Mouse (Mus musculus) stomach, embryonic 16.5 days (tissue): ENCODE results near the gene Tmprss15. TPM values are rescaled to one million over a fixed set of nuclear protein-coding genes. Genes with fewer than 3 reads are reported as not detected.

ENCODE experiments used
- ATAC-seq: fragments of 200-750 bp; cut with Nextera tagmentation; 2 replicates; pipeline ENCODE4 v1.8.0; 2017; ENCODE audit warnings: moderate number of reproducible peaks, moderate TSS enrichment; ENCODE audit not compliant: insufficient read depth, low FRiP score
- H3K27ac ChIP-seq: fragments of 300-500 bp; sonication (generic); 2 replicates; pipeline ENCODE4 v1.5.1; 2014; ENCODE audit warnings: low read length
- H3K27me3 ChIP-seq: fragments of 300-500 bp; sonication (generic); 2 replicates; pipeline ENCODE4 v1.6.1; 2014; ENCODE audit warnings: low read length, control low read depth, mixed read lengths; ENCODE audit not compliant: control insufficient read depth, insufficient read depth
- H3K36me3 ChIP-seq: fragments of 300-500 bp; sonication (generic); 2 replicates; pipeline ENCODE4 v1.6.1; 2014; ENCODE audit warnings: low read length; ENCODE audit not compliant: control insufficient read depth, insufficient read depth
- H3K4me1 ChIP-seq: fragments of 300-500 bp; sonication (generic); 2 replicates; pipeline ENCODE4 v1.6.1; 2014; ENCODE audit warnings: low read length, control low read depth, mixed read lengths; ENCODE audit not compliant: control insufficient read depth, insufficient read depth
- H3K4me2 ChIP-seq: fragments of 300-500 bp; sonication (generic); 2 replicates; pipeline ENCODE4 v1.6.1; 2014; ENCODE audit warnings: low read depth, low read length, mixed read lengths
- H3K4me3 ChIP-seq: fragments of 300-500 bp; sonication (generic); replicated peaks from 2 replicates; pipeline ENCODE4 v1.5.1; 2014; ENCODE audit warnings: mild to moderate bottlenecking, low read length
- H3K9ac ChIP-seq: fragments of 300-500 bp; sonication (generic); 2 replicates; pipeline ENCODE4 v1.6.1; 2014; ENCODE audit warnings: low read length
- H3K9me3 ChIP-seq: fragments of 300-500 bp; sonication (generic); replicated peaks from 2 replicates; pipeline ENCODE4 v1.6.1; 2016; ENCODE audit warnings: low read length, control low read depth; ENCODE audit not compliant: control insufficient read depth
- WGBS: fragments of 180-500 bp; shearing (Covaris S2); extraction: QIAGEN DNeasy Blood & Tissue Kit; methylation state at CpG from one replicate; pipeline ENCODE4 v1.1.7; 2014; 5-methylcytosine and 5-hydroxymethylcytosine counted together
- polyA plus RNA-seq: library from polyadenylated mRNA; unstranded; fragments of >200 nt; fragmentation: Nextera tagmentation; extraction: Ambion mirVana; gene quantifications from 2 replicates; pipeline ENCODE4 v1.2.1, GENCODE M21; 2015

Gene Tmprss15
- polyA plus RNA-seq: 0.05 and 0.09 TPM in 2 replicates

DNA sequence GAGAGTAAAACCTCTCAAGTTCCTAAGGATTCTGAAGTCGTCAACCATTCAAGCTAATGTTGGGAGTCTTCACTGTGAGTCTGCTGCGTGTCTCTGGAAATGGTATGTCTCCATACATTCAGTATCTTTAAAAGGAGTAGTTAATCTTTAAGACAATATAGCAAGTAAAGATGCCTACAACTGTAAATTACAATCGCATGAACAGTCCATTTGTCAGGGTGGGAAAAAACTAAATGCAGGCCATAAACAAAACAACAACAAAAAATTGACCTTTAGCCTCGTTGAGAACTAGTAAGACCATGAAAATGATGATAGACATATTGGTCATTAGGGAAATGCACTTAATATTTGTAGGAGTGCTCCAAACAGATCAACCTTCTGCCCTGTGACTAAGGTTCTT, at the start of gene Tmprss15:
Gene Tmprss15 (minus strand): TSS at position 101 of the 400 bp plus-strand sequence.
- Histone ChIP-seq H3K4me1 (no peaks in the 10 kb centered on the region), H3K27me3 (no peaks in the 10 kb centered on the region), H3K36me3 (no peaks in the 10 kb centered on the region), H3K4me3 (no peak within 1 kb of the TSS), H3K27ac (no peak within 1 kb of the TSS), H3K9me3 (no peaks in the 10 kb centered on the region), H3K9ac (no peak within 1 kb of the TSS), H3K4me2 (no peak within 1 kb of the TSS)
- no peak for ATAC-seq
- 76% methylated on average over 4 of the region's 4 CpGs for WGBS

DNA sequence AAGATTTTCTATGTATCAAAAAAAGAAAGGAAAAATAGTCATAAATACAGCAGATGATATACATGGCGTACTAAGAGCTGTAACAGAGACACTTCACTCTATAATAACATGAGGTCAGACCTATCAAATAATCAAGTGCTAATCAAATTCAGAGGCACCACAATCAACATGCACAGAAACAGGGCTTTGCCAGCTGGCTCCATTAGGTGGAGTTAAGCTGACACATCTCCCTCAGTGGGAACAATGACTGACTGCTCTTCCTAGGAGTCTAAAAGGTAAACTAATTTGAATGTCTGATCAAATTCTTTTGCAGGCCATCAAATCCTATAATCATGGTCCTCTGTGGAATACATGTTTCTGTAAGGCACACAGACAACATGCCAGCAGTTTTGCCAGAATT, 24.0 kb upstream of the Tmprss15 start:
- H3K36me3 ChIP-seq: no peaks in the 10 kb centered on the region
- ATAC-seq: no peak
- H3K4me2 ChIP-seq: no peak overlapping the region
- H3K27me3 ChIP-seq: no peaks in the 10 kb centered on the region
- no peak overlapping the region for H3K27ac ChIP-seq
- no peak overlapping the region for H3K4me3 ChIP-seq
- H3K9me3 ChIP-seq: no peaks in the 10 kb centered on the region
- WGBS: 73% methylated on average over 1 of the region's 1 CpGs
- no peak overlapping the region for H3K9ac ChIP-seq
- no peaks in the 10 kb centered on the region for H3K4me1 ChIP-seq

DNA sequence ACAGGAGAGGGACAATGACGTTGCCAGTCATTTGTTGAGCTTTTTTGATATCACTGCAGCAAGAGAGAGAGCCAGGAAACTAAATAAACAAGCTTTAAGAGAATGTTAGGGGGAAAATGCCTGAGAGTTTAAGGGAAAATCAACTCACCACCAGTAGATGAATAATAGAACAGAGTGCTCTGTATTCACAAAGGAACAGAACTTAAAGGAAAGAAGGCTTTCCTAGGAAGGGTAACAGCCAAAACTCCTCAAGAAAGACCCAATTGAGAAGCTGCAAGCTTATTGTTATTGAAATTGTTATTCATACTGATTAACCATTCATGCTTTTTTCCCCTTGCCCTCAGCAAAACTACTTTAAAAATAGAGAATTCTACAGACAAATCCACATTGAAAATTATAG, 18.6 kb upstream of the Tmprss15 start:
- no peaks in the 10 kb centered on the region for H3K36me3 ChIP-seq
- no peak overlapping the region for H3K4me3 ChIP-seq
- 11% methylated on average over 1 of the region's 1 CpGs for WGBS
- no peaks in the 10 kb centered on the region for H3K9me3 ChIP-seq
- H3K9ac ChIP-seq: no peak overlapping the region
- no peaks in the 10 kb centered on the region for H3K27me3 ChIP-seq
- H3K4me1 ChIP-seq: no peaks in the 10 kb centered on the region
- H3K4me2 ChIP-seq: no peak overlapping the region
- no peak for ATAC-seq
- no peak overlapping the region for H3K27ac ChIP-seq

DNA sequence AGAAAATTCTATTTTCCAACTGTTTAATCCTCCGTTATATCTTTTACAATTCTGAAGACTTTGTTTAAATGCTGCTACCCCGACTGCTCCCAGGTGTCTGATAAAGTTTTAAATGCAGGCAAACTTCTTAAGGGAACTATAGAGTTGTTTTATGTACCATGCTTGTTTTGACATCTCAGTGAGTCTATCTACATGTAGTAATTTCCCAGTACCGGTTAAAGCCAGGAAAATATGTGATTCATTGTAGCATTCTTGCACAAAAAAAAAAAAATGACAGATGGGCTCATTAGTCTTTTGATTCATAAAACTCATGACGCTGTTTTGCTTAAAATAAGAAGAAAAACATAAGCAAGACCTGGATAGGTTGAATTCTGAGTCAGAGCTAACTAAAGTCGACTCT, 18.1 kb upstream of the Tmprss15 start:
- Histone ChIP-seq H3K4me3 (no peak overlapping the region), H3K4me2 (no peak overlapping the region), H3K36me3 (no peaks in the 10 kb centered on the region), H3K27ac (no peak overlapping the region), H3K9me3 (no peaks in the 10 kb centered on the region), H3K4me1 (no peaks in the 10 kb centered on the region), H3K27me3 (no peaks in the 10 kb centered on the region), H3K9ac (no peak overlapping the region)
- ATAC-seq: no peak
- 60% methylated on average over 5 of the region's 5 CpGs for WGBS

DNA sequence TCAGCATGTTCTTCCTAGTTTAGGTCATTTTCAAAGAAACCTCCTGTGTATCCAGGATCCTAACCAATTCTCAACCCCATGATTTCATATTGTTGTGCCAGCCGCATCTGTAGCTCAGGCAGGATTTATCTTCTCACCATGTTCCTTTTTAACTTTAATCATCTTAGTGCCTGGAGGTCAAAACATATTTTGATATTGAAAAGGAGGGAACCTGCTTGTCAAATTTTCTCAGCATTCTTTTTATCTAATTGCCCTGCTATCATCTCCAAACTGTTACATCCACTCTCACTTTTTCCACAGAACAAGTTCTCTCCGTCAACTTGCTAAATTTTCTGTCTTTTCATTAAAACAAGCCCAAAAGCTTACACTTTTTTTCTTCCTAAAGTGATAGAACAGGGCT, 9.4 kb upstream of the Tmprss15 start:
- WGBS: 88% methylated on average over 2 of the region's 2 CpGs
- no peak overlapping the region for H3K4me3 ChIP-seq
- no peak overlapping the region for H3K9ac ChIP-seq
- H3K4me1 ChIP-seq: no peaks in the 10 kb centered on the region
- no peak overlapping the region for H3K27ac ChIP-seq
- ATAC-seq: no peak
- no peak overlapping the region for H3K4me2 ChIP-seq
- H3K36me3 ChIP-seq: no peaks in the 10 kb centered on the region
- no peaks in the 10 kb centered on the region for H3K27me3 ChIP-seq
- no peaks in the 10 kb centered on the region for H3K9me3 ChIP-seq

DNA sequence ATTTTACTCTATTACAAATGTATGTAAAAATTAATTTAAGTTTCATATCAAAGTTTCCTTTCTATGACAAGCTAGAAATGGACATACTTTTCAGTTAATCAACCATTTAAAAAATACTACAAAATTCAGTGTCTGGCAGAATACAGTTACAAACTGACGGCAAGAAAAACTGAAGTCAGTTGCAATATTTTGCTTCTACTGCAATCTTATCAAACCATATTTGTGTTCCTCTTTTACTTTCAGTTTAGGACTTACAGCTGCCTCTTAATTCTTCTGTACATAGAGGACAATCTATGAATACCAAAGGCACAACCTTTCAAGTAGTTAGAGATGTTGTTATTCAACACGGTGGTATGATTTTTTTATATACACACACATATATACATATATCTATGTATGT, 7.4 kb upstream of the Tmprss15 start:
- no peaks in the 10 kb centered on the region for H3K36me3 ChIP-seq
- 86% methylated on average over 2 of the region's 2 CpGs for WGBS
- H3K9ac ChIP-seq: no peak overlapping the region
- no peak for ATAC-seq
- H3K4me1 ChIP-seq: no peaks in the 10 kb centered on the region
- no peak overlapping the region for H3K4me3 ChIP-seq
- no peaks in the 10 kb centered on the region for H3K27me3 ChIP-seq
- H3K27ac ChIP-seq: no peak overlapping the region
- no peaks in the 10 kb centered on the region for H3K9me3 ChIP-seq
- no peak overlapping the region for H3K4me2 ChIP-seq

DNA sequence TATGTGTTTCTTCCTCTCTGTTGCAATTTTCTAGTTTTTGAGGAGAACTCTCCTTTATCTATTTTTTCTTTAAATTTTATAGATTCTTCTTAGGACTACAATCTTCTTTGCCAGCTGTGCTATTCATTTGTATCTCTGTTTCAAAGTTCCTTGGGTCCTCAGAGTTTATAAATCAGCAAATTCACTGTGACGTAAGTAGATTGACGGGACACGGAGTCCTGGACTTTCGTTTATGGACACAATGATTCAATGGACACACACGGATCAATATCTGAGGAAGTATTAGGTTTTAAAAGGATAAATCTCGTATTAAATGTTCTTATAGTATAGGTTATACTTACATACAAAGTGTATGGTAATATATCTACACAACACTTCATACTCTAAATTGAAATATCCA, 4.3 kb downstream of the Tmprss15 start:
- H3K4me1 ChIP-seq: no peaks in the 10 kb centered on the region
- no peaks in the 10 kb centered on the region for H3K36me3 ChIP-seq
- H3K4me3 ChIP-seq: no peak overlapping the region
- no peaks in the 10 kb centered on the region for H3K27me3 ChIP-seq
- no peaks in the 10 kb centered on the region for H3K9me3 ChIP-seq
- WGBS: 77% methylated on average over 6 of the region's 6 CpGs
- ATAC-seq: no peak
- no peak overlapping the region for H3K27ac ChIP-seq
- no peak overlapping the region for H3K4me2 ChIP-seq
- H3K9ac ChIP-seq: no peak overlapping the region

DNA sequence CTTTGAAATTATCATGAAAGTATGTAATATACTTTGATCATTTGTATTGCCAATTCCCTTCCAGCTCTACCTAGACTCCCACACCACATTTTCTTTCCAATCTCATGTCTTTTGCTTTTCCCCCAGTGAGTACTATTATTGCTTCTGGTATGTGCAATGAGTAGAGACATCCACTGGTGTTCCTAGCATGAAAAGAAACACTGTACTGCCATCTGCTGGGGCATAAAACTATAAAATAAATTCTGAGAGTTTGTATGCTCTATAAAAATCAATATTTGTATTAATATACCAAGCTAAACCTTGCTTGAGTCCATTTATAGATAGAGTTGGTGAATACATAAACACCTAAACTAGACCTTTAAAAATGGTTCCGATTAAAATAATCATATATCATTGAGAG, 27.0 kb downstream of the Tmprss15 start:
- H3K36me3 ChIP-seq: no peaks in the 10 kb centered on the region
- no peak overlapping the region for H3K4me2 ChIP-seq
- H3K4me1 ChIP-seq: no peaks in the 10 kb centered on the region
- H3K4me3 ChIP-seq: no peak overlapping the region
- H3K9me3 ChIP-seq: no peaks in the 10 kb centered on the region
- no peak overlapping the region for H3K9ac ChIP-seq
- no peak for ATAC-seq
- H3K27ac ChIP-seq: no peak overlapping the region
- H3K27me3 ChIP-seq: no peaks in the 10 kb centered on the region
- WGBS: 82% methylated on average over 1 of the region's 1 CpGs

DNA sequence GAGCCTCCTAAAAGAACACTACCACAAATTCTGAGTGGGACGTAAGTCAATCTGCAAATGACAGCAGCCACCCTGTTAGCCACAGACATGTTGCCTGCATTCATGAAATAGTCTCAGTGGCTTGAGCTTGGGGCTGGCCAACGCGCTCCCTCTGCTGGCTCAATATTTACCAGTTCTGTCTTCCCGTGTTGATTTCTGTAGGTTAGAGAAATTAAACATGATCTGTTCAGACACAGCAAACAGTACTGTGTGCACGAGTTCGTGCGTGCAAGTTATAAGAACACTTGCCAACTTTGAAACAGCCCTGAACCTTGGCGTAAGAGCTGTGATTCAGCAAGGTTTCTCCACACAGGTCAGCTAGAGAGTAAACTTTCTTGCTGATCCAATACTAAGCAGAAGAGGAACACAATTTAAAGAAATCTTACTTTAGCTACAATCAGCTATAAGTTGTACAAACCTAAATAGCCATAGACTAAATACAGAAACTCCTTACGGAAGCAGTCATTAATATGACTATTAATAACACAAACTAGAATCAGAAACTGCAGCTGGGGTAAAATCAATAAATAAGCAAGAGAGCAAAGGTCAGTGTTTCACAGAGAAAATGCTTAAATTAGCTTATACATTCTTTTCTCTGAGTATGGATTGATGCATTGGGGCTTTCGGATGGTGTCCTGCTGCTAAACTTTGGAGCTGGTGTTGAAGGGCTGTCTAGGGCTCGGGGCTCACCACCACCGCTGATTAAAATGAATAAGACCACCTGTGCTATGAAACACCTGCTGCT, 31.9 kb downstream of the Tmprss15 start:
- Histone ChIP-seq H3K9me3 (no peaks in the 10 kb centered on the region), H3K9ac (no peak overlapping the region), H3K4me1 (no peaks in the 10 kb centered on the region), H3K36me3 (no peaks in the 10 kb centered on the region), H3K4me3 (no peak overlapping the region), H3K27me3 (no peaks in the 10 kb centered on the region), H3K27ac (no peak overlapping the region), H3K4me2 (peak overlapping the region; percentile 25; the same call in 1 of the 2 replicates)
- WGBS: 20% methylated on average over 12 of the region's 12 CpGs
- ATAC-seq: peak; percentile 83
